Mouse (Mus musculus): Measurements from ENCODE around the gene Adcyap1r1. TPM values are rescaled to one million over a fixed set of nuclear protein-coding genes. Genes with fewer than 3 reads are reported as not detected.
A peak's percentile ranks its signal among the peaks of the same experiment; 100 is the strongest.

Gene Adcyap1r1
- 73.4 and 75.1 TPM in 2 replicates for polyA plus RNA-seq (2014; fragmentation: Nextera tagmentation; extraction: Ambion mirVana)

- peak; percentile 74 for DNase-seq (ENCODE audit: low spot score)
- Histone ChIP-seq H3K36me3 (replicated peaks; ENCODE audit: control insufficient read depth, insufficient read depth) (no peaks in the 10 kb centered on the region), H3K27me3 (ENCODE audit: control insufficient read depth, insufficient read depth, low read length) (no peaks in the 10 kb centered on the region), H3K9me3 (ENCODE audit: control insufficient read depth, low read length) (no peaks in the 10 kb centered on the region), H3K4me1 (replicated peaks; ENCODE audit: control insufficient read depth, insufficient read depth, low read length) (peaks cover 45% of the 10 kb centered on the region), H3K4me3 (replicated peaks; ENCODE audit: low read length) (peak within 1 kb of the TSS; percentile 65), H3K4me2 (replicated peaks) (peak within 1 kb of the TSS; percentile 79), H3K9ac (peak within 1 kb of the TSS; percentile 85), H3K27ac (peak within 1 kb of the TSS; percentile 89)
- peak; percentile 91 for ATAC-seq (ENCODE audit: low FRiP score)
- under 1% methylated on average over 49 of the region's 58 CpGs for WGBS
Measured at GRCm38 (mm10) chr6:55451771-55452371, at the start of gene Adcyap1r1. Adcyap1r1 (plus strand) TSS chr6:55451978.

- Histone ChIP-seq H3K9ac (no peak overlapping the region), H3K36me3 (replicated peaks; ENCODE audit: control insufficient read depth, insufficient read depth) (no peaks in the 10 kb centered on the region), H3K27ac (no peak overlapping the region), H3K4me1 (replicated peaks; ENCODE audit: control insufficient read depth, insufficient read depth, low read length) (peaks cover 13% of the 10 kb centered on the region; the same call in 1 of the 2 replicates), H3K9me3 (ENCODE audit: control insufficient read depth, low read length) (no peaks in the 10 kb centered on the region), H3K4me3 (replicated peaks; ENCODE audit: low read length) (no peak overlapping the region), H3K4me2 (replicated peaks) (no peak overlapping the region), H3K27me3 (ENCODE audit: control insufficient read depth, insufficient read depth, low read length) (no peaks in the 10 kb centered on the region)
- DNase-seq (ENCODE audit: low spot score) (no peak), ATAC-seq (ENCODE audit: low FRiP score) (no peak)
- 69% methylated on average over 9 of the region's 9 CpGs for WGBS
Measured at GRCm38 (mm10) chr6:55402041-55402776, 49.6 kb upstream of the Adcyap1r1 start.

GRCm38 (mm10) chr6:55403411-55404309 lies 48.1 kb upstream of the Adcyap1r1 start:
- no peaks in the 10 kb centered on the region for H3K36me3 ChIP-seq (replicated peaks; ENCODE audit: control insufficient read depth, insufficient read depth)
- ATAC-seq (ENCODE audit: low FRiP score) (no peak), DNase-seq (ENCODE audit: low spot score) (no peak)
- 85% methylated on average over 9 of the region's 9 CpGs for WGBS
- no peaks in the 10 kb centered on the region for H3K9me3 ChIP-seq (ENCODE audit: control insufficient read depth, low read length)
- no peaks in the 10 kb centered on the region for H3K27me3 ChIP-seq (ENCODE audit: control insufficient read depth, insufficient read depth, low read length)
- peaks cover 19% of the 10 kb centered on the region for H3K4me1 ChIP-seq (replicated peaks; ENCODE audit: control insufficient read depth, insufficient read depth, low read length)
- no peak overlapping the region for H3K4me3 ChIP-seq (replicated peaks; ENCODE audit: low read length)
- H3K27ac ChIP-seq = no peak overlapping the region
- no peak overlapping the region for H3K9ac ChIP-seq
- no peak overlapping the region for H3K4me2 ChIP-seq (replicated peaks)

GRCm38 (mm10) chr6:55404421-55404990 lies 47.3 kb upstream of the Adcyap1r1 start:
- H3K36me3 ChIP-seq (replicated peaks; ENCODE audit: control insufficient read depth, insufficient read depth) = no peaks in the 10 kb centered on the region
- peaks cover 13% of the 10 kb centered on the region; the same call in 1 of the 2 replicates for H3K4me1 ChIP-seq (replicated peaks; ENCODE audit: control insufficient read depth, insufficient read depth, low read length)
- no peak overlapping the region for H3K27ac ChIP-seq
- H3K4me2 ChIP-seq (replicated peaks) = no peak overlapping the region
- 78% methylated on average over 5 of the region's 5 CpGs for WGBS
- DNase-seq (ENCODE audit: low spot score) (no peak), ATAC-seq (ENCODE audit: low FRiP score) (no peak)
- H3K9me3 ChIP-seq (ENCODE audit: control insufficient read depth, low read length) = no peaks in the 10 kb centered on the region
- H3K9ac ChIP-seq = no peak overlapping the region
- no peak overlapping the region for H3K4me3 ChIP-seq (replicated peaks; ENCODE audit: low read length)
- H3K27me3 ChIP-seq (ENCODE audit: control insufficient read depth, insufficient read depth, low read length) = no peaks in the 10 kb centered on the region

GRCm38 (mm10) chr6:55407345-55407744 lies 44.4 kb upstream of the Adcyap1r1 start:
- Histone ChIP-seq H3K4me3 (replicated peaks; ENCODE audit: low read length) (no peak overlapping the region), H3K27me3 (ENCODE audit: control insufficient read depth, insufficient read depth, low read length) (no peaks in the 10 kb centered on the region), H3K36me3 (replicated peaks; ENCODE audit: control insufficient read depth, insufficient read depth) (no peaks in the 10 kb centered on the region), H3K4me1 (replicated peaks; ENCODE audit: control insufficient read depth, insufficient read depth, low read length) (peaks cover 12% of the 10 kb centered on the region), H3K27ac (no peak overlapping the region), H3K9ac (no peak overlapping the region), H3K9me3 (ENCODE audit: control insufficient read depth, low read length) (no peaks in the 10 kb centered on the region), H3K4me2 (replicated peaks) (no peak overlapping the region)
- 85% methylated on average over 4 of the region's 4 CpGs for WGBS
- DNase-seq (ENCODE audit: low spot score) = no peak
- no peak for ATAC-seq (ENCODE audit: low FRiP score)

- Histone ChIP-seq H3K36me3 (replicated peaks; ENCODE audit: control insufficient read depth, insufficient read depth) (no peaks in the 10 kb centered on the region), H3K4me1 (replicated peaks; ENCODE audit: control insufficient read depth, insufficient read depth, low read length) (peaks cover 12% of the 10 kb centered on the region), H3K4me2 (replicated peaks) (no peak overlapping the region), H3K9me3 (ENCODE audit: control insufficient read depth, low read length) (no peaks in the 10 kb centered on the region), H3K4me3 (replicated peaks; ENCODE audit: low read length) (no peak overlapping the region), H3K27ac (no peak overlapping the region), H3K9ac (no peak overlapping the region), H3K27me3 (ENCODE audit: control insufficient read depth, insufficient read depth, low read length) (no peaks in the 10 kb centered on the region)
- 38% methylated on average over 7 of the region's 7 CpGs for WGBS
- ATAC-seq (ENCODE audit: low FRiP score) (peak; percentile 13; the same call in 1 of the 2 replicates), DNase-seq (ENCODE audit: low spot score) (no peak)
Measured at GRCm38 (mm10) chr6:55410119-55410775, 41.5 kb upstream of the Adcyap1r1 start.

GRCm38 (mm10) chr6:55410977-55411376 lies 40.8 kb upstream of the Adcyap1r1 start:
- no peaks in the 10 kb centered on the region for H3K9me3 ChIP-seq (ENCODE audit: control insufficient read depth, low read length)
- no peak overlapping the region for H3K4me3 ChIP-seq (replicated peaks; ENCODE audit: low read length)
- H3K27me3 ChIP-seq (ENCODE audit: control insufficient read depth, insufficient read depth, low read length) = no peaks in the 10 kb centered on the region
- DNase-seq (ENCODE audit: low spot score) = no peak
- peaks cover 13% of the 10 kb centered on the region for H3K4me1 ChIP-seq (replicated peaks; ENCODE audit: control insufficient read depth, insufficient read depth, low read length)
- H3K36me3 ChIP-seq (replicated peaks; ENCODE audit: control insufficient read depth, insufficient read depth) = no peaks in the 10 kb centered on the region
- H3K9ac ChIP-seq = no peak overlapping the region
- no peak for ATAC-seq (ENCODE audit: low FRiP score)
- 87% methylated on average over 5 of the region's 5 CpGs for WGBS
- no peak overlapping the region for H3K27ac ChIP-seq
- no peak overlapping the region for H3K4me2 ChIP-seq (replicated peaks)

GRCm38 (mm10) chr6:55416202-55416601 lies 35.6 kb upstream of the Adcyap1r1 start:
- H3K36me3 ChIP-seq (replicated peaks; ENCODE audit: control insufficient read depth, insufficient read depth) = no peaks in the 10 kb centered on the region
- H3K9me3 ChIP-seq (ENCODE audit: control insufficient read depth, low read length) = no peaks in the 10 kb centered on the region
- no peak overlapping the region for H3K9ac ChIP-seq
- no peak overlapping the region for H3K27ac ChIP-seq
- WGBS = 30% methylated on average over 5 of the region's 5 CpGs
- DNase-seq (ENCODE audit: low spot score) (no peak), ATAC-seq (ENCODE audit: low FRiP score) (no peak)
- peaks cover 21% of the 10 kb centered on the region for H3K4me1 ChIP-seq (replicated peaks; ENCODE audit: control insufficient read depth, insufficient read depth, low read length)
- no peak overlapping the region for H3K4me3 ChIP-seq (replicated peaks; ENCODE audit: low read length)
- no peak overlapping the region for H3K4me2 ChIP-seq (replicated peaks)
- H3K27me3 ChIP-seq (ENCODE audit: control insufficient read depth, insufficient read depth, low read length) = no peaks in the 10 kb centered on the region
